Mouse (Mus musculus) forebrain, embryonic 11.5 days (tissue): ENCODE measurements around the gene Xrcc5. TPM values are rescaled to one million over a fixed set of nuclear protein-coding genes. Genes with fewer than 3 reads are reported as not detected.

Source experiments
- ATAC-seq: fragments of 200-750 bp; cut with Nextera tagmentation; replicated peaks from 2 replicates; pipeline ENCODE4 v1.8.0; 2017; ENCODE audit warnings: moderate TSS enrichment; ENCODE audit not compliant: low FRiP score
- DNase-seq: peaks from one replicate; pipeline ENCODE4 v3.0.0-alpha.2; 2017; ENCODE audit warnings: low spot score
- H3K27ac ChIP-seq: fragments of 300-500 bp; sonication (generic); 2 replicates; pipeline ENCODE4 v1.5.1; 2014; ENCODE audit warnings: low read depth, low read length
- H3K27me3 ChIP-seq: fragments of 300-500 bp; sonication (generic); 2 replicates; pipeline ENCODE4 v1.6.1; 2014; ENCODE audit warnings: mild to moderate bottlenecking, low read length, mixed read lengths; ENCODE audit not compliant: control insufficient read depth, insufficient read depth
- H3K36me3 ChIP-seq: fragments of 300-500 bp; sonication (generic); 2 replicates; pipeline ENCODE4 v1.6.1; 2014; ENCODE audit warnings: mild to moderate bottlenecking, low read length, moderate library complexity, mixed read lengths; ENCODE audit not compliant: control insufficient read depth, insufficient read depth
- H3K4me1 ChIP-seq: fragments of 300-500 bp; sonication (generic); replicated peaks from 2 replicates; pipeline ENCODE4 v1.6.1; 2014; ENCODE audit warnings: low read length, mixed read lengths; ENCODE audit not compliant: control insufficient read depth, insufficient read depth
- H3K4me2 ChIP-seq: fragments of 300-500 bp; sonication (generic); 2 replicates; pipeline ENCODE4 v1.6.1; 2014; ENCODE audit warnings: low read depth, mild to moderate bottlenecking, low read length, moderate library complexity, mixed read lengths; ENCODE audit not compliant: severe bottlenecking
- H3K4me3 ChIP-seq: fragments of 300-500 bp; sonication (generic); 2 replicates; pipeline ENCODE4 v1.5.1; 2014; ENCODE audit warnings: low read depth, low read length
- H3K9ac ChIP-seq: fragments of 300-500 bp; sonication (generic); 2 replicates; pipeline ENCODE4 v1.6.1; 2014; ENCODE audit warnings: low read length
- H3K9me3 ChIP-seq: fragments of 300-500 bp; sonication (generic); 2 replicates; pipeline ENCODE4 v1.6.1; 2016; ENCODE audit warnings: low read length, mixed read lengths; ENCODE audit not compliant: control insufficient read depth
- WGBS: fragments of 180-500 bp; shearing (Covaris S2); extraction: QIAGEN DNeasy Blood & Tissue Kit; methylation state at CpG from one replicate; pipeline ENCODE4 v1.1.7; 2014; 5-methylcytosine and 5-hydroxymethylcytosine counted together
- polyA plus RNA-seq: library from polyadenylated mRNA; unstranded; fragments of >200 nt; fragmentation: Nextera tagmentation; extraction: Ambion mirVana; gene quantifications from 2 replicates; pipeline ENCODE4 v1.2.1, GENCODE M21; 2014

Xrcc5 gene
- polyA plus RNA-seq, 1 experiment from 2014 or later, result 53.3 TPM

DNA sequence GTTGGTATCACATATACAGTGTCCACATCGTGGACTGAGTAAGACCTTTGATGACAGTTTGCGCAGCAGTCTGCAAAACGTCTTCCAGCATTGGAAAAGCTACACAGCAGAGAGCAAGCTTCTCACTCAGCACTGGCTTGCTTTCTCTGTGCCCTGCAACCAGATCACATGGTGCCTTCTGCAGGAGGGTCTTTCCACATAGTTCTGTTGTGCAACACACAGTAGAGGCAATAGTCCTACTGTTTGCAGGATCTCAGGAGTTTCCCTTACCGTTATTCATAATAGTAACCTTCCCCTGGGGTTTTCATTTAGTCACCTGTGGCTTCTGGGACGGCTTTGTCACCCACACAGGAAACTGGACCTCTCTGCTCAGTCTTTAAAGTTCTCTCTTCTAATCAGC lies 13.5 kb downstream of the Xrcc5 start:
- H3K9ac ChIP-seq, result no peak overlapping the region
- H3K4me3 ChIP-seq, result no peak overlapping the region
- no peak overlapping the region for H3K4me2 ChIP-seq
- no peak for DNase-seq
- no peak overlapping the region for H3K27ac ChIP-seq
- ATAC-seq, result no peak
- WGBS, result 91% methylated on average over 5 of the region's 5 CpGs
- peaks cover 2% of the 10 kb centered on the region; the same call in 1 of the 2 replicates for H3K36me3 ChIP-seq
- H3K27me3 ChIP-seq, result no peaks in the 10 kb centered on the region
- H3K4me1 ChIP-seq, result no peaks in the 10 kb centered on the region
- no peaks in the 10 kb centered on the region for H3K9me3 ChIP-seq

DNA sequence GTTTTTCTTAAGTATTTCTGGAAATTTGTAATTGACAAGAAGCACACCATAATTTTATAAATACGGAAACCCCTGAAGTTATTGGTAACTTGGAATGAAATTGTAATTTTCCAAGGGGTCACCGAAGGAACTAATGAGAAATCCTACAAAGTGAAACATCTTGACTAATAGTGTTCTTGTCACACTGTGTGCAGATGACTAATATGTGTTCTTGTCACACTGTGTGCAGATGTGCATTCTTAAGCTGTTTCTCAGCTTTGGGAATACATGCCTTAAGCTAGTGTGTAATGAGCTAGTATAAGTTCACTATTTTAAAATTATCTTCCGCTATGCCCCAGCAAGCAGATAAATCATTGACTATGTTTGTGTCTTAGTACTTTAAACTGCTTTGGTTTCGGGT lies 16.0 kb downstream of the Xrcc5 start:
- DNase-seq (no peak), ATAC-seq (no peak)
- Histone ChIP-seq H3K4me3 (no peak overlapping the region), H3K9ac (no peak overlapping the region), H3K27ac (no peak overlapping the region), H3K4me2 (no peak overlapping the region), H3K4me1 (no peaks in the 10 kb centered on the region), H3K36me3 (no peaks in the 10 kb centered on the region; the same call in 1 of the 2 replicates), H3K27me3 (no peaks in the 10 kb centered on the region), H3K9me3 (no peaks in the 10 kb centered on the region)
- 95% methylated on average over 4 of the region's 4 CpGs for WGBS

DNA sequence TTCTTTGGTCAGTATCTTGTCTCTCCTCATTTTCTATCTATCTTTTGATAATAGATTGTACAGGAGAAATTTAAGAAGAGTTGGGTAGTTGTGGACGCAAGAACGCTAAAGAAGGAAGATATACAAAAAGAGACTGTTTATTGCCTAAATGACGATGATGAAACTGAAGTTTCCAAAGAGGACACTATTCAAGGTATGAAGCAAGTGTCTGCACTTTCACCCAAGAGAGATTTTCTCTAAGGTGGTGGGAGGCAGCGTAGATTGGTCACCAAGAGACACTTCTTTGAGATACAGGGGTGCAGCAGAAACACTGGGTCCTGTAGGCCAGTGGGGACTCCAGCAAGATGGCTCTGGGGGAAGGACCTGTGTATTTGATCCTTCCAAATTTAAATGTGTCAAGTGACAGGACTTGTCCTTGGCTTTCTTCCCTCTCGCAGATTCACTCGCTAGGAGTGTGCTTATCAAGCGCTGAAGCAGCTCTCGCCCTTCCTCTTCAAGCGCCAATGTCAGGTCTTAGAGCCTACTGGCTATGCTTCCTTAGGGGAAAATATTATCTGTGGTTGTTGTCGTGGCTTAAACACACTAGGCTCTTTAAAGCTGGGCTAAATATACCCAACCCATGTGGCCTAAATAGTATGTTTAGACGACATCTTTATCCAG lies 19.1 kb downstream of the Xrcc5 start:
- H3K36me3 ChIP-seq, result no peaks in the 10 kb centered on the region; the same call in 1 of the 2 replicates
- no peak overlapping the region for H3K4me3 ChIP-seq
- no peaks in the 10 kb centered on the region for H3K9me3 ChIP-seq
- H3K27ac ChIP-seq, result no peak overlapping the region
- ATAC-seq, result no peak
- H3K4me2 ChIP-seq, result no peak overlapping the region
- no peak overlapping the region for H3K9ac ChIP-seq
- DNase-seq, result no peak
- H3K4me1 ChIP-seq, result no peaks in the 10 kb centered on the region
- WGBS, result 96% methylated on average over 11 of the region's 11 CpGs
- no peaks in the 10 kb centered on the region for H3K27me3 ChIP-seq

DNA sequence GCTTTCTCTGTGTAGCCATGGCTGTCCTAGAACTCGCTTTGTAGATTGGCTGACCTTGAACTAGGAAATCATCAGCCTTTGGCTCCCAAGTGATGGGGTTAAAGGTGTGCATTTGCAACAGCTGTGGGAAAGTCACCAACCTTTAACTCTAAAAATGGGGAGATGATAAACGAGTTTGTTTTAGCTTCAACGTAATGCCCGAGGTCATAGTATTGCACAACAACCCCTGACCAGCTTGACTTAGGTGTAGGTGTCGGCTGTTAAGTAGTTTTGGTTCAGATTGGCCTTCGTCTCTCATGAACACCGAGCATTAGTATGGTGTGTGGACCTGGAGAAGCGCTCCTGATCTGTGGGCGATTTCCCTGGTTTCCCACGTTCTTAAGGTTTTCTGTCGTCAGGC lies 27.6 kb downstream of the Xrcc5 start:
- H3K9ac ChIP-seq, result no peak overlapping the region
- H3K36me3 ChIP-seq, result no peaks in the 10 kb centered on the region; the same call in 1 of the 2 replicates
- H3K27me3 ChIP-seq, result no peaks in the 10 kb centered on the region
- H3K4me2 ChIP-seq, result no peak overlapping the region
- ATAC-seq, result no peak
- no peak overlapping the region for H3K27ac ChIP-seq
- no peaks in the 10 kb centered on the region for H3K4me1 ChIP-seq
- no peak overlapping the region for H3K4me3 ChIP-seq
- H3K9me3 ChIP-seq, result no peaks in the 10 kb centered on the region
- DNase-seq, result no peak
- 94% methylated on average over 11 of the region's 11 CpGs for WGBS

DNA sequence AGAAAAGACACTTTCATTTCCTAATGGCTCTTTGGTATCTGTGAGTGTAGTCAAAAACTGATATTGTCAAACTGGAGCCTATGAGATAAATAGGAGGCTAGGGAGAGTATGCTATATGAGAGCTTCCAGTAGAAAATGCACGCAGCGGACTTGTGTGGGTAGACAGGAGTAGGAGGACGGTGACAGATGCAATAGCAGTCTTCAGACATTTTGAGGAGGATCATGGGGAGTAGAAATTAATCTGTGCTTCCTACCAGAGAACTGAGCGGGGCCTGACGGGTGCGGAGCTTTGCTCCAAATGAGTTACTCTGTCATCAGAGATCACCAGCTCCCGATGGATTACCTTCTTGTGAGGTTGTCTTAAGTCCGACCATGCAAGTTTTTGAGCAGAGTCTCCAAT lies 29.6 kb downstream of the Xrcc5 start:
- Histone ChIP-seq H3K9me3 (no peaks in the 10 kb centered on the region), H3K36me3 (no peaks in the 10 kb centered on the region; the same call in 1 of the 2 replicates), H3K27me3 (no peaks in the 10 kb centered on the region), H3K4me3 (no peak overlapping the region), H3K4me2 (no peak overlapping the region), H3K9ac (no peak overlapping the region), H3K27ac (no peak overlapping the region), H3K4me1 (no peaks in the 10 kb centered on the region)
- ATAC-seq (no peak), DNase-seq (no peak)
- WGBS, result 97% methylated on average over 8 of the region's 8 CpGs

DNA sequence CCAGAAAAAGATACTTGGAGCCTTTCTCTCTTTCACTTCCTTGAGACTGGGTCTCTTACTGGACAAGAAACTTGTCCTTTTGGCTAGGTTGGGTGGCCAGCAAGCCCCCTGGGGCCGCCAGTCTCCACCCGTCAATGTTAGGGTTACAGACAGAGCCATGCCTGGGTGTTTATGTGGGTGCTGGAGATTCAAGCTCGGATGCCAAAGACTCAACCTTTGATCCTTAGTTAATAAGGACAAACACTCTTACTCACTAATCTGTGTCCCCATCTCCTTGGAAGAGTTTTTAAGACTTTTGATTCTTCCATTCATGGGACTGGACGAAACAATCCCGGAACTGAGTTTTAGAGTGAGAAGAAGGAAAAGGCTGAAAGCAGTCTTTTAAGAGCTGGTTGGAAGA lies 31.1 kb downstream of the Xrcc5 start:
- no peaks in the 10 kb centered on the region for H3K27me3 ChIP-seq
- no peaks in the 10 kb centered on the region for H3K9me3 ChIP-seq
- no peaks in the 10 kb centered on the region; the same call in 1 of the 2 replicates for H3K36me3 ChIP-seq
- H3K9ac ChIP-seq, result no peak overlapping the region
- no peak for ATAC-seq
- no peak overlapping the region for H3K4me3 ChIP-seq
- no peak for DNase-seq
- H3K4me1 ChIP-seq, result no peaks in the 10 kb centered on the region
- H3K4me2 ChIP-seq, result no peak overlapping the region
- H3K27ac ChIP-seq, result no peak overlapping the region
- 91% methylated on average over 5 of the region's 5 CpGs for WGBS

DNA sequence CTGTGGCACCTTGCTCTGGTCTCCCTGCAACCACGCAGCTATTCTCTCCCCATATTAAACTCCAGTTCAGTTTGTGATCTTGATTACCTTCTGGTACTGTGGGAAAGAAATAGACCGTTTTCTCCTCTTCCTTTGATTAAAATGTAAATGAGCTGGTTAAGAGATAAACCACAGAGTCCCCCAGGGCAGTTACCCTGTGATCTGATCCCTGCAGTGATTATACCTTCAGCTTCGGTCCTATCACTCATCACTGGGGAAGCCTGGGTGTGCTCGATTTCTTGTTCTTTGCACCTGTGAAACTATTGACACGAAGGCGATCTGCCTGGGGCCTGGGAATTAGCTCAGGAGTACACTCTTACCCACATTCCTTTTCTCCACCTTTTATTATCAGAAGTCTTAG lies 40.7 kb downstream of the Xrcc5 start:
- no peak for DNase-seq
- H3K36me3 ChIP-seq, result no peaks in the 10 kb centered on the region; the same call in 1 of the 2 replicates
- no peak overlapping the region for H3K4me2 ChIP-seq
- H3K9ac ChIP-seq, result no peak overlapping the region
- no peaks in the 10 kb centered on the region for H3K4me1 ChIP-seq
- H3K9me3 ChIP-seq, result no peaks in the 10 kb centered on the region
- H3K4me3 ChIP-seq, result no peak overlapping the region
- ATAC-seq, result no peak
- no peak overlapping the region for H3K27ac ChIP-seq
- H3K27me3 ChIP-seq, result no peaks in the 10 kb centered on the region
- WGBS, result 89% methylated on average over 6 of the region's 6 CpGs

DNA sequence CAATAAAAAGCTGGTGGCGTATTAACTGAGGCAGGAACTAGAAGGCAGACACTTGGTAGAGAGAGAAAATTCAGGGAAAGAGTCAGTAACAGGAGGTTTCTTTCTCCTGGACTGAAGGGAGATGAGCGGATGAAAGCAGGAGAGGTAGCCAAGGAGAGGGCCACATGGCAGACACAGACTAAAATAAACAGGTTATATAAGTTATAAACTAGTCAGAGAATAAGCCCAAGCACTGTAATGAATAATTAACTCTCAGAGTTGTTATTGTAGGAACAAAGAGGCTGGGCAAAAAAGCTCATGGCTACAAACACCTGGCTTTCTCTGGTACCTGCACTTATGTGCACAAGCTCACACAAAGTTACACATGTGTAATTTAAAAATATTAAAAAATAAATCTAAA lies 47.6 kb downstream of the Xrcc5 start:
- Histone ChIP-seq H3K9me3 (no peaks in the 10 kb centered on the region), H3K36me3 (no peaks in the 10 kb centered on the region; the same call in 1 of the 2 replicates), H3K4me2 (no peak overlapping the region), H3K4me3 (no peak overlapping the region), H3K27me3 (no peaks in the 10 kb centered on the region), H3K4me1 (no peaks in the 10 kb centered on the region), H3K27ac (no peak overlapping the region), H3K9ac (no peak overlapping the region)
- DNase-seq, result no peak
- no peak for ATAC-seq
- WGBS, result 93% methylated on average over 2 of the region's 2 CpGs

DNA sequence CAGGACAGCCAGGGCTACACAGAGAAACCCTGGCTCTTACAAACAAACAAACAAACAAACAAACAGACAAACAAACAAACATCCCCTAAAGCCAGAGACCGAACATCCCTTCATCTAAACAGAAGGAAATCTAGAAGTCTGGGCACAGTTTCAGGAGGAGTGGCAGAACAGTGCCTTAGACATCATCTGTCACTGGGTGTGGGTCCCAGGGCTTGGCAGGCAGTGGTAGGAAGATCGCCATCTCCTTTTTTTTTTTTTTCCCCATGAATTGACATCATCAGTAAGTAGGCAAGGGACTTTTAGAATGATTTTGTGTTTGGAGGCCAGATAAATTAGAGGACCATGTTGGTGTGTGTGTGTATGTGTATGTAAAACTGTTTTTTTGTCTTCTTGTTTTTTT lies 51.0 kb downstream of the Xrcc5 start:
- Histone ChIP-seq H3K27ac (no peak overlapping the region), H3K36me3 (no peaks in the 10 kb centered on the region), H3K4me1 (no peaks in the 10 kb centered on the region), H3K4me3 (no peak overlapping the region), H3K27me3 (no peaks in the 10 kb centered on the region), H3K4me2 (no peak overlapping the region), H3K9ac (no peak overlapping the region), H3K9me3 (no peaks in the 10 kb centered on the region)
- no peak for DNase-seq
- ATAC-seq, result no peak
- 92% methylated on average over 2 of the region's 2 CpGs for WGBS
